Mouse (Mus musculus): ENCODE data around the gene Fam184a.
A peak's percentile ranks its signal among the peaks of the same experiment; 100 is the strongest.

Gene Fam184a

DNA sequence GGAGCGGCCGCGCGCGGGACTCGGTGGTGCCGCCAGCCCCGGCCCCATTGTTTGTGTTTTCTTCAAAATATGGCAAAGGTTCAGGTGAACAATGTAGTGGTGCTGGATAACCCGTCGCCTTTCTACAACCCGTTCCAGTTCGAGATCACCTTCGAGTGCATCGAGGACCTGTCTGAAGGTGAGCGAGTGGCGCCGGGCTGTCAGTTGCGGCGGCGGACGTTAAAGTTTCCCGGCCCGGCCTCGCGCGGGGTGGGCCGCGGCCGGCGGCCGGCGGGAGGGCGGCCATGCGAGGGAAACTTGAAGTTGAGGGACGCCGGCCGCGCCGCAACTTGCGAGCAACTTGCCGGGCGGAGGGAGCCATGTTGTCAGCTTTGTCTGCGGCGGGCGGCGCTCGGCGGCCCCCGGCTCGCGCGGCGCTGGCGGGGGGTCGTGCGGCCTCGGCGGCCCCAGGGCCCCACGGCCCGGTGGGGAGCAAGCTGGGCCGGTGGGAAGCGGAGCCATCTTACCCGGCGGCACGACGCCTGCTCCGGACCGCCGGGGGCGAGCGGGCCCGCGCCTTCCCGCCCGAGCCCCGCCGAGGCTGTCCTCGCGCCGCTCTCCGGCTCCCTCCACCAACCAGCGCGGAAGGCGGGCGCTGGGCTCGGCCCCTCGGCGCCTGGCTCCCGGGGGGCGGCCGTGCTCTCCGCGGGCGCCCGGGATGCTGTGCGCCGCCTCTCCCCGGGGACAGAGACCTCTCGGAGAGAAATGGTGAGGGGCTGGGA is 153.6 kb downstream of the Fam184a start:
- no peak for DNase-seq (ENCODE audit: low spot score)

GRCm38 (mm10) chr10:53596677-53597120 is 154.2 kb downstream of the Fam184a start, which contains the start of gene Asf1a:
Gene Asf1a, plus strand, starts transcription at chr10:53596757.
- peak; percentile 95 for DNase-seq (ENCODE audit: low spot score)

GRCm38 (mm10) chr10:53595744-53596676 is 154.9 kb downstream of the Fam184a start:
- DNase-seq (ENCODE audit: low spot score), result no peak

- no peak for DNase-seq (ENCODE audit: low spot score)
Measured at GRCm38 (mm10) chr10:53585777-53586176, 165.1 kb downstream of the Fam184a start.
